Mouse (Mus musculus) small intestine, adult 2 months (tissue): ENCODE measurements at regions not wholly inside any gene's neighbourhood (a gene's known extent, or its start where the extent isn't known, plus 50 kb on each side); places are given as distances from the start of the nearest gene placed in this dataset.
"Not testable (repeated sequence)": the region's sequence is repeated elsewhere in the genome, so short reads cannot be mapped to it uniquely, and the experiment has no call there.

Source experiments
- H3K27ac ChIP-seq: fragments of 200-500 bp; 2 replicates; pipeline ENCODE4 v1.5.1; 2012; ENCODE audit warnings: low read depth, low read length, control low read depth, inconsistent platforms; ENCODE audit not compliant: insufficient read depth
- H3K27me3 ChIP-seq: fragments of 200-500 bp; 2 replicates; pipeline ENCODE4 v1.6.1; 2012; ENCODE audit warnings: mild to moderate bottlenecking, moderate library complexity, low read length, inconsistent platforms; ENCODE audit not compliant: control insufficient read depth, insufficient read depth
- H3K36me3 ChIP-seq: fragments of 200-500 bp; 2 replicates; pipeline ENCODE4 v1.6.1; 2012; ENCODE audit warnings: mild to moderate bottlenecking, low read length, control low read depth, inconsistent platforms; ENCODE audit not compliant: control insufficient read depth, insufficient read depth
- H3K4me1 ChIP-seq: fragments of 200-500 bp; 2 replicates; pipeline ENCODE4 v1.6.1; 2012; ENCODE audit warnings: low read length, inconsistent platforms, mixed read lengths; ENCODE audit not compliant: control insufficient read depth, insufficient read depth, insufficient read length
- H3K4me3 ChIP-seq: fragments of 200-500 bp; 2 replicates; pipeline ENCODE4 v1.5.1; 2012; ENCODE audit warnings: low read depth, mild to moderate bottlenecking, control low read depth, inconsistent platforms, low read length, moderate library complexity
- CTCF ChIP-seq: fragments of 200-500 bp; IDR thresholded peaks from 2 replicates; pipeline ENCODE4 v1.5.1; 2012; ENCODE audit warnings: low read depth, mild to moderate bottlenecking, control low read depth, inconsistent platforms, low read length, moderate library complexity, mixed read lengths; ENCODE audit not compliant: insufficient replicate concordance, insufficient read length; ENCODE audit errors: extremely low read depth
- POLR2A ChIP-seq: fragments of 200-500 bp; IDR thresholded peaks from 2 replicates; pipeline ENCODE4 v1.6.1; 2012; ENCODE audit warnings: low read depth, mild to moderate bottlenecking, control low read depth, inconsistent platforms, low read length, moderate library complexity
- WGBS: fragments of 180-500 bp; shearing (Covaris S2); methylation state at CpG from one replicate; pipeline ENCODE4 v1.1.7; 2018; 5-methylcytosine and 5-hydroxymethylcytosine counted together

- H3K4me1 ChIP-seq, result no peaks in the 10 kb centered on the region
- H3K27ac ChIP-seq, result no peak overlapping the region
- no peaks in the 10 kb centered on the region for H3K27me3 ChIP-seq
- H3K36me3 ChIP-seq, result no peaks in the 10 kb centered on the region
- H3K4me3 ChIP-seq, result no peak overlapping the region
- TF ChIP-seq POLR2A (no peak), CTCF (no peak)
Observed at GRCm38 (mm10) chr4:81540496-81540895, 97.9 kb upstream of the Mpdz start.

- Histone ChIP-seq H3K36me3 (no peaks in the 10 kb centered on the region), H3K27me3 (no peaks in the 10 kb centered on the region), H3K4me3 (no peak overlapping the region), H3K27ac (no peak overlapping the region), H3K4me1 (no peaks in the 10 kb centered on the region)
- TF ChIP-seq CTCF, result no peak
- TF ChIP-seq POLR2A, result no peak
- WGBS, result 81% methylated on average over 3 of the region's 3 CpGs
Observed at GRCm38 (mm10) chr4:81539551-81539950, 96.9 kb upstream of the Mpdz start.

GRCm38 (mm10) chr4:81536795-81537194 lies 94.2 kb upstream of the Mpdz start:
- no peak overlapping the region for H3K27ac ChIP-seq
- no peaks in the 10 kb centered on the region for H3K27me3 ChIP-seq
- no peaks in the 10 kb centered on the region for H3K4me1 ChIP-seq
- H3K36me3 ChIP-seq, result no peaks in the 10 kb centered on the region
- no peak overlapping the region for H3K4me3 ChIP-seq
- TF ChIP-seq POLR2A (no peak), CTCF (no peak)

GRCm38 (mm10) chr4:81530546-81530945 lies 87.9 kb upstream of the Mpdz start:
- no peaks in the 10 kb centered on the region for H3K27me3 ChIP-seq
- WGBS, result 94% methylated on average over 2 of the region's 2 CpGs
- H3K36me3 ChIP-seq, result no peaks in the 10 kb centered on the region
- H3K27ac ChIP-seq, result no peak overlapping the region
- H3K4me1 ChIP-seq, result no peaks in the 10 kb centered on the region
- TF ChIP-seq CTCF (no peak), POLR2A (no peak)
- H3K4me3 ChIP-seq, result no peak overlapping the region

- not testable (repeated sequence) for H3K27me3 ChIP-seq, H3K36me3 ChIP-seq, H3K27ac ChIP-seq, H3K4me3 ChIP-seq, H3K4me1 ChIP-seq
- 48% methylated on average over 2 of the region's 2 CpGs for WGBS
Observed at GRCm38 (mm10) chr4:81519151-81519550, 76.5 kb upstream of the Mpdz start.

GRCm38 (mm10) chr4:81514547-81514946 lies 71.9 kb upstream of the Mpdz start:
- Histone ChIP-seq H3K27ac (no peak overlapping the region), H3K4me1 (no peaks in the 10 kb centered on the region), H3K27me3 (no peaks in the 10 kb centered on the region), H3K4me3 (no peak overlapping the region), H3K36me3 (no peaks in the 10 kb centered on the region)
- 45% methylated on average over 4 of the region's 4 CpGs for WGBS
- no peak for TF ChIP-seq POLR2A
- TF ChIP-seq CTCF, result no peak

- TF ChIP-seq CTCF, result no peak
- no peak for TF ChIP-seq POLR2A
- no peaks in the 10 kb centered on the region for H3K27me3 ChIP-seq
- no peaks in the 10 kb centered on the region for H3K4me1 ChIP-seq
- no peak overlapping the region for H3K27ac ChIP-seq
- H3K4me3 ChIP-seq, result no peak overlapping the region
- 77% methylated on average over 3 of the region's 3 CpGs for WGBS
- H3K36me3 ChIP-seq, result no peaks in the 10 kb centered on the region
Observed at GRCm38 (mm10) chr4:81512396-81512795, 69.8 kb upstream of the Mpdz start.

- H3K4me1 ChIP-seq, result no peaks in the 10 kb centered on the region
- WGBS, result 81% methylated on average over 1 of the region's 1 CpGs
- no peak overlapping the region for H3K27ac ChIP-seq
- no peak overlapping the region for H3K4me3 ChIP-seq
- H3K27me3 ChIP-seq, result no peaks in the 10 kb centered on the region
- H3K36me3 ChIP-seq, result no peaks in the 10 kb centered on the region
- no peak for TF ChIP-seq POLR2A
- no peak for TF ChIP-seq CTCF
Observed at GRCm38 (mm10) chr4:81508776-81509175, 66.2 kb upstream of the Mpdz start.

GRCm38 (mm10) chr4:81506841-81507240 lies 64.2 kb upstream of the Mpdz start:
- no peak for TF ChIP-seq CTCF
- TF ChIP-seq POLR2A, result no peak
- no peak overlapping the region for H3K27ac ChIP-seq

More at GRCm38 (mm10) chr4:81506841-81507240, 64.2 kb upstream of the Mpdz start:
- Histone ChIP-seq H3K27me3 (no peaks in the 10 kb centered on the region), H3K36me3 (no peaks in the 10 kb centered on the region), H3K4me3 (no peak overlapping the region), H3K4me1 (no peaks in the 10 kb centered on the region)
- 91% methylated on average over 5 of the region's 5 CpGs for WGBS
